Mouse (Mus musculus) A20 (cell line): Measurements from ENCODE around the gene Nfic.

Source experiments
- DNase-seq: peaks from one replicate; pipeline ENCODE4 v3.0.0-alpha.2; 2011; ENCODE audit warnings: low read depth, low spot score

Gene Nfic

DNA sequence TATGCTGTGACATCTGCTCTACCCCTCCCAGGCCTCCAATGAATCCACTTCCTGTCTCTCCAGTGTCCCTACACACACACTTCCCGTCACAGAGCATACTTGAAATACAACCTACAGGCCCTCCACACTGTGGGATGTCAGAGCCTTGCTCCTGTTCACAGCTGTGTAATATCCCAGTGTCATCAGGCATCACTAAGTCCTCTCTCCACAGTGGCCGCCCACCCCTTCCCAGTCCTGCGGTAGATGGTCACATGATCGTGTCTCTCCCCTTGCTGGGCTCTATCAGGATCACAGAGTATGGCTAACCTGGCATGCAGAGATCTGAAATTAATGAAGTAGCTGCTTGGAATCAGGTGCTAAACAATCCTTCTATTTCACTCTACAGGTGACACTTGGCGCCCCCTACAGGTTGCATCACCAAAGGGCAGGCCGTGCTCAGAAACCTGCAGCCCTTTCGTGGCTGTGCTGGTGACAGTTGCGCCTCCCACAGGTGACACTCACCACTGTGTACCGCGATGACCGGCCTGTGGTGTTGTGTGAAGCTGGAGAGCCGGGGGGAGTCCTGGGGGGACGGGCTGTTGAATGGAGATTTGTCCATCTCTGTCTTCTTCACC is 49.7 kb downstream of the Nfic start:
- DNase-seq = peak; percentile 74

GRCm38 (mm10) chr10:81404720-81405119 is 50.7 kb downstream of the Nfic start:
- DNase-seq = no peak

DNA sequence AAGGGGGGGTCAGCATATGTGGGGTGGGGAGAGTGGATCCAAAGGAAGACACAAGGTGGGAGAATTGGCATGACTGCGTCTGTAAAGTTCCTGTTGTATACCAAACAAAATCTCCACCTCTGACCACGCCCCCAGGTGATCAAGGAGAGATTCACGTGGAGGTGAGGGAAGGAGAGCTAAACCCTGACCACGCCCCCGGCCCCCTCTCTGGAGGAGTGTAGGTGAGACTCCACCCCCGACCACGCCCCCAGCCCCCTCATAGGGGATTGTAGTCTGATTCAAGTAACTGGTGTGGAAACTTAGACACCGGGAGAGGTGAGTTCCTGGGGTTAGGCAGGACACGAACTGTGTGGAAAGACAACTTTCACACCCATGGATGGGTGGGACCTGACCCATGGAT is 51.4 kb downstream of the Nfic start:
- no peak for DNase-seq

DNA sequence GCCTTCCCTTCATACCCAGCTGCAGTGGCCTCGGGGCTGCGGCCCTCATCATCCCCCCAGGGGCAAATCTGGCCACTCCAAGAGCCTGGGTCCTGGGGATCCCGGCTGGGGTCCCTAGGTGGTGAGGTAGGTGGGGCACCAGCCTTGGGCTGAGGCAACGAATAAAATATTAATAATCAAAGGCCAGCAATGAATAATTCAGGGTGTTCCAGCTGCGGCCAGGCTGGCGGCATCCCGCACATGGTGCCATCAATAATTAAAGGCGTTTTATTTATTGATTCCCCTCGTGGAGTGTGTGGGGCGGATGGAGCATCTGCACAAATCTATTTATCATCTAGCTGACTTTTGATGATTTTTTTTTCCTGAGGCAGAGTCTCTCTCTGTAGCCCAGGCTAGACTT is 51.9 kb downstream of the Nfic start:
- no peak for DNase-seq

GRCm38 (mm10) chr10:81402227-81402765 is 53.1 kb downstream of the Nfic start:
- DNase-seq = no peak

DNA sequence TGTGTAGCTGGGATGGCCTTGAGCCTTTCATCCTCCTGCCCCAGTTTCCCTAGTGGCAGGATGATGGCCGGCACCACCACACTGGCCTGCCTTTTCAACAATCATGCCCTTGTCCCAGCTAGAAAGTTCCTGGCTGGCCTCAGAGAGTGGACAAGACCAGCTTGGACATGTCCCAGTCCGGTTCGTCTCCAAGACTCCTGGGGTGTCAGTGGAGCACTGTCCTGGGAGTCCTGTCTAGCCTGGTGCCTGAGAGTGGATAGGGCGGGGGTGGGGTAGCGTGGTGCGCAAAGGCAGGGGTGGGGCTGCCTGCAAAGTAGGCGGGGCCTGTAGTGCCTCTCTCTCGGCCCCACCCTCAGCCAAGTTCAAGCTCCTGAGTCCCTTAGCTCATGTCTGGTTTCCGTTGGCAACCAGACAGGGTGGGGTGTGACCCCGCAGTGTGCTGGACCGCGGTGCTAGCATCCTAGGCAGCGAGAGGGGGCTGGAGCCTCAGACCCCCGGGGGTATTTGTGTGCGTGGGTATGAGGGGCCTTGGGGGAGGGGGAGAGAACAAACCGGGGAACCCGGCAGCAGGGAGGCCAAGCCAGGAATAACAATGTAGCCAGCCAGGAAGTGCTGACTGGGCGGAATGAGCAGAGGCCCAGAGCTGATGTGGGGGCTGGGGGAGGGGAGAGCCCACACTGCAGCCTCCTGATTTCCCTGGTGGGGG is 53.8 kb downstream of the Nfic start:
- no peak for DNase-seq

DNA sequence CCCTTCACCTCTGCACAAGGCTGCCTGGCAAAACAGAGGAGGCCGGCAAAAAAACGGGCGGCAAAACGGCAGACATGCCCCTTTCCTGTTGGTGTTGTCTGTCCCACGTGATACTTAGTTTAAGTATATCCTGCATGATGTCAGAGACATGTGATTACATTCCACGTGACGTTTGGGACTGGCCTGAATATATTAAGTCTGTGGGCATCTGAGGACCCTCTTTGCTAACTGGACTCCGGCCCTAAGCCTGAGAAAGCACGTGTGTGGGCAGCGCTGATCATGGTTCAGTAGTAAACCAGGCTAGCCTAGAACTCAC is 54.3 kb downstream of the Nfic start:
- DNase-seq = no peak

DNA sequence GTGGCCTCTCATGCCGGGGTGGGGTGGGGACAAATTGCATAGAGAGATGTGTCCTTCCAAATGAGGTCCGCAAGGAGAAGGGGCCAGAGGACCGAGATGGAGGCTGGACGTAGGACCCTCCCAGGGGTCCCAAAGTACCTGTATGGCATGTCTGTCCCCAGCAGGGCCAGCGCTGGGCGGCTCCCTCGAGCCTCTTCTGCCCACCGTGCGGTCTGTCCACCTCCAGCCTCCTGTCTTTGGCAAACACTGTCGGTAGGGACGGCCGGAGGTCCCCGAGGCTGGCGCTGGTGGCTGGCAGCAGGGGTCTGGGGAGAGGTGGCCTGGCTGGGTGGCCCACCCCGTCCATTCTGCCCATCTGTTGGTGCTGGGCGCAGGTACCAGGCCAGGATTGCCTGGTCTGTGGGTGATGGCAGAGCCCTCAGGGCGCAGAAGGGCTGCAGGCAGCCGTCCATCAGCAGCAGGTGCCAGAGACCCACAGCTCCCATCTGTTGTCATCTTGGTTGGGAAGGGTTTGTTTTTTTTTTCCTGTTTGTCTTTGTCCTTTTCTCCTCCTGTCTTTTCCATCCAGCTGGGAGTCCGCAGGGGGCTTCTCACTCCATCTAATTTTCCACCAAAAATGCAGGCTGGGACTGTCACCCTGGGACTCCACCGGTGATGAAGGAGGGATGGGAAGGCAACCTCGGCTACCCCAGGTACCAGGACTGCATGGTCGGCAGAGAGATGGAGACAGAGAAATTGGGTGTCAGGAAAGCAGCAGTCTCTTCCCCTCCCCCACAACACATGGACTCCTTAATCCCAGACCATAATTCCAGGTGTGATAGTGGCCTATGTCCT is 54.8 kb downstream of the Nfic start:
- DNase-seq = no peak

DNA sequence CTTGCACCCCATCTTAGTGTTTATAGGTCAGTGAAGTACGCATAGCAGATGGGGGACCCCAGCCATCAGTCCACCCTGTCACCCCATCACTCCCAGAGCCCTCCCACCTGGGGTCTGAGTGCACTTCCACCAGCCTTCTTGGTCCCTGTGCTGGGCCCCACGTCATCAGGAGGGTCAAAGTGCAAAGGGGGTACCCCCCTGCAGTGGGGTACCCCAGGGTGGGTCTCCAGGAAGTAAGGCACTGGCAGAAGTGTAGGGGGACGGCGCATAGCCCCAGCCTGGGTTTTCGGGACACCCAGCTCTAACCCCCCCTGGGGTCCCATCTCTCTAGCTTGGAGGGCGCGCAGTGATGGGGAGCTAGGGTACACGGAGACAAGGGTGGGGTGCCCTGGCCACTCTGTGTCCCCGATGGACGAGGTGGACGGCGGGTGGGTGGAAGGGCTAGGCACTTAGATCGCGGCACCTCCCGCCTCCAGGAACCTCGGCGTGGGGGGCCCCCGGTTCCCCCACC is 55.6 kb downstream of the Nfic start:
- no peak for DNase-seq

GRCm38 (mm10) chr10:81399296-81399695 is 56.1 kb downstream of the Nfic start:
- DNase-seq = no peak

GRCm38 (mm10) chr10:81396749-81397148 is 58.7 kb downstream of the Nfic start:
- DNase-seq = no peak

DNA sequence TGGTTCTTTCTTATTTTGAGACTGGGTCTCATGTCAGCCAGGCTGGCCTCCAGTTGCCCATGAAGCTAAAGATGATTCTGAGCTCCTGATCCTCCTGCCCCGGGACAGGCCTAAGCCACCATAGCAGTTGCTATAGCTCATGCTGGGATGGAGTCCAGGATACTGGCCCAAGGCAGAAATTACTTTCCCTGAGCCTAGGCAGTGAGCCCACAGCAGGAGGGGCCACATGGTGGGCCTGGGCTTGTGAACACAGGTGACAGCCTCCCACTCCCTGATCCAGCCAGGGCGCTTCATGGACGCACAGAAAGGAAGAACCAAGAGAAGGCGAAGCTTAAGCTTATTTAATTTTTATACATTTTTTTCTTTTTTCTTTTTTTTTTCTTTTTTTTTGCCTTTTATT is 59.6 kb downstream of the Nfic start:
- no peak for DNase-seq

- peak; percentile 67 for DNase-seq
Observed at GRCm38 (mm10) chr10:81395127-81395526, 60.3 kb downstream of the Nfic start.

DNA sequence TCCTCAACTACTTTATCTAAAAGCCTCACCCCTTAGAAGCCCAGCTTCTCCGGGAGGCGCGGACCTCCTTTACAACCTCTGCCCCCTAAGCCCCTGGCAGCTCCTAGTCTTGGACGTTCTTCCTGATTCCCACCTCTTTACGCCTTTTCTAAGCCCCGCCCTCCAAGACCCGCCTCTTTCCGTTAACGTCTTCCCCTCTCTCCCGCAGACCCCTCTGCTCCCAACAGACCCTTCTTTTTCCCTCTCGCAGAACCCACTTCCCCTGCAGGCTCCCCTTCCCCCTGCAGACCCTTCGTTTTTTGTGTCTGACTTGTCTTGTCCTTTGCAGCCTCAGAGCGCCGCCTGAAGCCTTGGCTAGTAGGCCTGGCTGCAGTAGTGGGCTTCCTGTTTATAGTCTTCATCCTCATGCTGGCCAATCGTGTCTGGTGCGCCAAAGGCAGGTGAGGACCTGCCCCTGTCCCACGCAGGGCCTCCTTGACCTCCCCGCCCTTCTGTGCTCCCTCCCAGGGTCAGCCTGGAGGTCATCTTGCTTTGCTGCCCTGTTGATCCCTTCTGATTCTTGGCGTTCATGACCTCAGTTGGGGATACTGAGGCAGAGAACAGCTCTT is 61.9 kb downstream of the Nfic start:
- DNase-seq = no peak

GRCm38 (mm10) chr10:81392781-81393185 is 62.7 kb downstream of the Nfic start, which contains the start of gene Smim24:
Gene Smim24 (plus strand): TSS chr10:81393051.
- no peak for DNase-seq

DNA sequence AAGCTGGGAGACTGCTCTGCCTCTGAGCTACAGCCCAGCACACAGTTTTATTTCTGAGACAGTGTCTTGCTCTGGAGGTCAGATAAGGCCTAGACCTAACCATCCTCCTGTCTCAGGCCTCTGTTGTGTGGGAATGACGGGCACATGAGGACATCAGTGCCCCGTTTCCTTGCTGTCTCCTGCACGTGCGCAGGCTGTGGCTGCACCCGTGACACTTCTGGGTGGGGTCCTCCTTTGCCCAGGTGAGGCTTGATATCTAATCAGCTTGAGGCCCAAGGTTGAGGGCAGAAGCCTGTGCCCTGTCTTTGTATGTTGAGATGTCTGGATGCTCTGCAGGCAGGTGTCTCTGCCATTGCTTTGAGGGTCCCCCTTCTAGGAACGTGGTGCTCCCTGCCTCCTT is 63.2 kb downstream of the Nfic start:
- no peak for DNase-seq

DNA sequence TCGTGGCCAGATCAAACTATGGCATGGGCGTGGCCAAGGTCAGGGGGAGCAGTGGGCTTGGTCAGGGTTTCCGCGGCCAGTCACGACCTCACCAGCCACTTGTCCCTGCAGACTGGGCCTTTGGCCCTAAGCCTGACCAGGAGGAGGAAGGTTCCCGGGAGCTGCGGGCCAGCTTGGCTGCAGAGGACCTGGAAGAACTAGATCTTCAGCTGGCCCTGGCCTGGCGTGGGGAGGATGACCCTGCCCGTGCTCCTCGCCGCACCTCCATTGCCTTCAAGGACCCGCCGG is 64.8 kb downstream of the Nfic start:
- no peak for DNase-seq

DNA sequence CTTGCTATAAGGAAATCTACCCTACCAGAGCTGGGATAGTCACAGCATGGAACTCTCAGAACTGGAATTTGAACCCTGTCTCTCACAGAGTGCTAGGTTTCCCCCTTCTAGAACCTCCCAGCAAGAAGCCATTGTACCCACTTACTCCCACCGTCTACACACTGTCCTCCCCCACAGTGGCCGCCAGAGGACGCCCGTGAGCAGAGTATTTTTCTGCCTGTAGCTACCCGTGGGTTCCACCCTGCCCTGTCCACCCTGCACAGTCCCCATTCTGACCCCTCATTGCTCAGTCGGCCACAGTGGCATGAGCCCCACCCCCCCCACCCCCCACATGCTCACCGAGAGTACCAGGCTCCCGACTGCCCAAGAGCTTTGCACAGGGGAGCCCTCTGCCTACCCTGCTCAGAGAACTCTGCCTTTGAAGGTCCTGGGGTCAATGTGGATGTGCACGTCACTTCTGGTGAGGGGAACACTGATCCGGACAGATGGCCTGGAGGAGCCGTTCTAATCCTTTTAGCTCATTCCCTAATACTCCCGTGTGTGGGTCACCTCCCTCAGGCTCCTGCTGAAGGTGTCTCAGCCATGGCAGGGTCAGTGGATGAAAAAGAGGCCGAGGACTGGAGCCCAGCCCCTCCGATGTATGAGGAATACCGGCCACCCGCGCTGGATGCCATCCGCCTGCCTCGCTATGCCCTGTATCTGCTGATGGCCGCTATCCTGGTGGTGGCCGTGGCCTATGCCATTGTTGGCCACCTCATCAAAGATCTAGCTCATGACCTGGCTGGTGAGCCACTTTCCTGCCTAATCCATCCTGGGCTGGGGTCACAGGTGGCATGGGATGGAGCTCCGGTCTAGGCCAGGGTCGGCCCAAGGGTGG is 65.4 kb downstream of the Nfic start:
- peak; percentile 61 for DNase-seq

GRCm38 (mm10) chr10:81389373-81389772 is 66.1 kb downstream of the Nfic start:
- DNase-seq = no peak

DNA sequence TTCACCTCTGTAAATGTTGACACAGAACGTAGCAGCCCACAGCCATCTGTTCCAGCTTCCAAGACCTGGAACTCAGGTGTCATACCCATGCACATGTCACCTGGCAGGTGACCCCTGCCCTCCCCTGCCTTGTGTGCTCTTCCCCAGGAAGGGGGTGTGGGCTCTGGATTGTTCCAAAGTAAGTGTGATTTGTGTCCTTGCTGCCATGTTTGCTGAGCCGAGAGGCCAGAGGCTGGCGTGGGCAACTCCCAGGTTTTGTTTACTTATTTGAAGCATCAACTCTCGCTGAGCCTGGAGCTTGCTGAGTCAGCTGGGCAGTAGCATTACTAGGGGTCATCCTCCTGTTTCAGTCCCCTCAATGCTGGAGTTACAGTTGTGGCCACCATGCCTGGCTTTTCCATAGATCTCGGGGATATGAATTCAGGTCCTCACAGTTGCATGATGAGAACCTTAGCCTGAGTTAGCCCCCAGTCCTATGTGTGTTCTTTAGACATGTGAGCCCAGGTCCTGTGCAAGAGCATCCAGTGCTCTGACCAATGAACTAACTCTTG is 66.9 kb downstream of the Nfic start, which contains the start of gene Gm48552:
Gene Gm48552 (plus strand): TSS at position 501 of the 551 bp plus-strand sequence.
- DNase-seq = no peak

DNA sequence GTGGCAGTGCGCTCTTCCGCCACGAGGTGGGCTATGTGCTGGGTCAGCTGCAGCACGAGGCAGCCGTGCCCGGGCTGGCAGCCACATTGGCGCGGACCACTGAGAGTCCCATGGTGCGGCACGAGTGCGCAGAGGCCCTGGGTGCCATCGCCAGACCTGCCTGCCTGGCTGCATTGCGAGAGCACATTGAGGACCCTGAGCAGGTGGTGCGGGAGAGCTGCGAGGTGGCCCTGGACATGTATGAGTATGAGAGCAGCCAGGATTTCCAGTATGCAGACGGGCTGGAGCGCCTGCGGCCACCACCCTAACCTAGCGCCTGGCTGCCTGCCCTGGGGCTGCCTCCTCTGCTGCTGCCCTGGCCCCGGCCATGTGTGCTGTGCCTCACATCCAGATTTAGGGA is 67.7 kb downstream of the Nfic start:
- DNase-seq = no peak
